Mouse (Mus musculus): Measurements from ENCODE around the gene Nfia. TPM values are rescaled to one million over a fixed set of nuclear protein-coding genes. Genes with fewer than 3 reads are reported as not detected.

Nfia gene
- polyA plus RNA-seq, 1 experiment from 2014 or later: 45.4 TPM

DNA sequence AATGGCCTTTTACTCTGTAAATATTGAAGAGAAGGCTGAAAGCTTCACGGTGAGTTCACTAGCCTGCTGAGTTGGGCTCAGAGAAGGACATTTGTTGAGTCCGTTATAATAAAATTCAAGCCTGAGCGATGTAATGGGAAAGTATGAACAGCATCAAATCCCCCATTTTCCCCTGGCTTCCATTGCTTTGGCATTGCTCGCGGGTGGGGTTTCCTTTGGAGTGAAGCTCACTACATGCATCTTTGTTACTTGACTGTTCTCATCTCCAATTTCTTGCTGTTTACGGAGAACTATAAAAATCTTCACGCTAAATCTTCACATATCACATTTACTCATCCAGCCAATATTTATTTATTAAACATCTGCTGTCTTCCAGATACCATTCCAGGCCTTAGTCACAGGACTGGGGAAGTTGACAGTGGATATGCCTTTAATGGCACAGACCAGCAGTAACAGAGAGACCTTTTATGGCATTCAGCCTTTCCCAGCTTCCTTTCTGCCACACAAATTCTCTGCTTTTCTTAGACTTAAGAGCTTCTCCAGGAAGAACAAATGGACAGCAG is 196.3 kb downstream of the Nfia start:
- Histone ChIP-seq H3K27me3 (ENCODE audit: control insufficient read depth, insufficient read depth, low read length) (no peaks in the 10 kb centered on the region), H3K4me3 (ENCODE audit: low read depth, low read length) (no peak overlapping the region), H3K4me2 (ENCODE audit: low read depth, low read length, severe bottlenecking) (no peak overlapping the region), H3K9me3 (ENCODE audit: control insufficient read depth, low read length) (no peaks in the 10 kb centered on the region), H3K9ac (ENCODE audit: low read length) (no peak overlapping the region), H3K27ac (ENCODE audit: low read depth, low read length) (no peak overlapping the region), H3K4me1 (replicated peaks; ENCODE audit: control insufficient read depth, insufficient read depth, low read length) (no peaks in the 10 kb centered on the region), H3K36me3 (ENCODE audit: control insufficient read depth, insufficient read depth, low read length) (no peaks in the 10 kb centered on the region)
- ATAC-seq (replicated peaks; ENCODE audit: low FRiP score): no peak
- WGBS: 89% methylated on average over 7 of the region's 7 CpGs
- no peak for DNase-seq (ENCODE audit: low spot score)

DNA sequence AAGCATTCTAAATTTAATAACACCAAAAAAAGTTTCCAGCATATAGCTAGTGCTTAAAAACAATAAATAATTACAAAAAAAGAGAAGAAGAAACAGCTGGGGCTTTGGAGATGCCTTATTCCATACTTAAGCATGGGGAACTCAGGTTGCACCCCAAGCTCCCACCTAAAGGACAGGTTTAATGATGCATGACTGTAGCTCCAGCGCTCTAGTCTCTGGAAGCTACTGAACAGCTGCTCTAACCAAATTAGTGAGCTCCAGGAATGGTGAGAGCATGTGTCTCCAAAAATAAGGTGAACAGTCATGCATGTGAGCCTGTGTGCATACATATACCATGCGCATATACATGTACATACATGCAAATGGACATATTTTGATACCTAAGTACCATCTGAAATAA is 200.5 kb downstream of the Nfia start:
- H3K4me3 ChIP-seq (ENCODE audit: low read depth, low read length): no peak overlapping the region
- DNase-seq (ENCODE audit: low spot score): no peak
- no peaks in the 10 kb centered on the region for H3K36me3 ChIP-seq (ENCODE audit: control insufficient read depth, insufficient read depth, low read length)
- no peak overlapping the region for H3K9ac ChIP-seq (ENCODE audit: low read length)
- ATAC-seq (replicated peaks; ENCODE audit: low FRiP score): no peak
- no peak overlapping the region for H3K4me2 ChIP-seq (ENCODE audit: low read depth, low read length, severe bottlenecking)
- WGBS: 91% methylated on average over 2 of the region's 2 CpGs
- H3K27me3 ChIP-seq (ENCODE audit: control insufficient read depth, insufficient read depth, low read length): no peaks in the 10 kb centered on the region
- H3K9me3 ChIP-seq (ENCODE audit: control insufficient read depth, low read length): no peaks in the 10 kb centered on the region
- no peaks in the 10 kb centered on the region for H3K4me1 ChIP-seq (replicated peaks; ENCODE audit: control insufficient read depth, insufficient read depth, low read length)
- no peak overlapping the region for H3K27ac ChIP-seq (ENCODE audit: low read depth, low read length)

DNA sequence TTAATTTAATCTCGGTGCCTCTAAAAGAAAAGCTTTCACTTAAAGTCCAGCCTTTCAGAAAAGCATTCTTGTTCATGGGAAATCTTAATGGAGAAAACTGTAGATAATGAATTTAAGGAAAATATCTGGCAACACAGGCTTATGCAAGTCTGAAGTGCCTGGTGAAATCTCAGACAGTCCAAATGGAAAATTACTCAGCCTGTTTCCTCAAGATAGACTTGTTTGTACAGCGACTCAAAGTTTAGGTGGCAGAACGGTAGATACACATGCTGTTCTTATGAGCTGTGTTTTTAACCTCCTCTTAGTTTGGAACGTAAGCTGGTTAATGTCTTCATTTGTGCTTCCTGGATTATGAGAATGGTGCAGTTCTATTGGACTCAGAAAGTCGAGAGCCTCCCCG is 201.5 kb downstream of the Nfia start:
- 93% methylated on average over 6 of the region's 6 CpGs for WGBS
- DNase-seq (ENCODE audit: low spot score) (no peak), ATAC-seq (replicated peaks; ENCODE audit: low FRiP score) (no peak)

DNA sequence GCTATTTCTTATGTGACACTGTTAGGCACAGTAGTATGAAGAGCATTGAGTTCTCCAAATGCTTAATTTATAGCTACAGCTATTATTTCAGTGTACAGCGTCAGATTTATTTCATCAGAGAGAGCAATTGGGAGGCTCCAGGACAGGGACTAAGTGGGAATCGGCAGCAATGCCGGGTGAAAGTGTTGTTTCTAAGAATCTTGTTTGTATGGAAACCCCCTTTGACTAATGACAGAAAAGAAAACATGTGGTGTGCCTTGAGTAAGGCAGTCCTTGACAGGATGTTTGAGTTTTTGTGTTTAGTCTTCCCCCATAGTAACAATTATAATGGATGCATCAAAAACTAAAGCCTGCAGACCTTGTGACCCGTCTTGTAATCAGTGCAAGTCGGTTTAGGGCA is 204.4 kb downstream of the Nfia start:
- ATAC-seq (replicated peaks; ENCODE audit: low FRiP score) (no peak), DNase-seq (ENCODE audit: low spot score) (no peak)
- no peak overlapping the region for H3K4me3 ChIP-seq (ENCODE audit: low read depth, low read length)
- H3K4me1 ChIP-seq (replicated peaks; ENCODE audit: control insufficient read depth, insufficient read depth, low read length): no peaks in the 10 kb centered on the region
- WGBS: 77% methylated on average over 5 of the region's 5 CpGs
- no peak overlapping the region for H3K27ac ChIP-seq (ENCODE audit: low read depth, low read length)
- no peak overlapping the region for H3K9ac ChIP-seq (ENCODE audit: low read length)
- H3K9me3 ChIP-seq (ENCODE audit: control insufficient read depth, low read length): no peaks in the 10 kb centered on the region
- H3K4me2 ChIP-seq (ENCODE audit: low read depth, low read length, severe bottlenecking): no peak overlapping the region
- no peaks in the 10 kb centered on the region for H3K27me3 ChIP-seq (ENCODE audit: control insufficient read depth, insufficient read depth, low read length)
- H3K36me3 ChIP-seq (ENCODE audit: control insufficient read depth, insufficient read depth, low read length): no peaks in the 10 kb centered on the region

More for the DNA sequence above, 201.5 kb downstream of the Nfia start:
- Histone ChIP-seq H3K4me1 (replicated peaks; ENCODE audit: control insufficient read depth, insufficient read depth, low read length) (no peaks in the 10 kb centered on the region), H3K27ac (ENCODE audit: low read depth, low read length) (no peak overlapping the region), H3K9me3 (ENCODE audit: control insufficient read depth, low read length) (no peaks in the 10 kb centered on the region), H3K27me3 (ENCODE audit: control insufficient read depth, insufficient read depth, low read length) (no peaks in the 10 kb centered on the region), H3K4me2 (ENCODE audit: low read depth, low read length, severe bottlenecking) (no peak overlapping the region), H3K36me3 (ENCODE audit: control insufficient read depth, insufficient read depth, low read length) (no peaks in the 10 kb centered on the region), H3K9ac (ENCODE audit: low read length) (no peak overlapping the region), H3K4me3 (ENCODE audit: low read depth, low read length) (no peak overlapping the region)

DNA sequence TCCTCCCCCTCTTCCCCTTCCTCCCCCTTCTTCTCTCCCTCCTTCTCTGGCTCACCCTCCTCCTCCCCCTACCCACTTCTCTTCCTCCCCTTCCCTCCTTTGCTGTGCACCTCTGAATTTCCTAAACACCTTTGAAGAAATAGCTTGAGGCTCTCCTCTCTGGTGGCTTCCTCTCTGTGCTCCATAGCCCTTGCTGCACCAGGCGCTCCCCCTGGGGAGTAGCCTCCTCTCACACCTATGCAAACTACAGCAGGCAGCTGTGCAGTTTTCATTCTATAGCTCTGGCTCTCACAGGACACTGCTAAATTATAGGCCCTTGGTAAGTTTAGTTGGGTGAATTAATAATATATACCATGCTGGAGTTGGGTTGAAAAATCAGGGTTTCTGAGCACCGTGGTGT is 211.8 kb downstream of the Nfia start:
- no peaks in the 10 kb centered on the region for H3K4me1 ChIP-seq (replicated peaks; ENCODE audit: control insufficient read depth, insufficient read depth, low read length)
- H3K27me3 ChIP-seq (ENCODE audit: control insufficient read depth, insufficient read depth, low read length): no peaks in the 10 kb centered on the region
- no peak overlapping the region for H3K4me3 ChIP-seq (ENCODE audit: low read depth, low read length)
- no peak overlapping the region for H3K9ac ChIP-seq (ENCODE audit: low read length)
- H3K27ac ChIP-seq (ENCODE audit: low read depth, low read length): no peak overlapping the region
- no peaks in the 10 kb centered on the region for H3K36me3 ChIP-seq (ENCODE audit: control insufficient read depth, insufficient read depth, low read length)
- no peak for DNase-seq (ENCODE audit: low spot score)
- H3K9me3 ChIP-seq (ENCODE audit: control insufficient read depth, low read length): no peaks in the 10 kb centered on the region
- no peak overlapping the region for H3K4me2 ChIP-seq (ENCODE audit: low read depth, low read length, severe bottlenecking)
- no peak for ATAC-seq (replicated peaks; ENCODE audit: low FRiP score)
- WGBS: 91% methylated on average over 2 of the region's 2 CpGs

DNA sequence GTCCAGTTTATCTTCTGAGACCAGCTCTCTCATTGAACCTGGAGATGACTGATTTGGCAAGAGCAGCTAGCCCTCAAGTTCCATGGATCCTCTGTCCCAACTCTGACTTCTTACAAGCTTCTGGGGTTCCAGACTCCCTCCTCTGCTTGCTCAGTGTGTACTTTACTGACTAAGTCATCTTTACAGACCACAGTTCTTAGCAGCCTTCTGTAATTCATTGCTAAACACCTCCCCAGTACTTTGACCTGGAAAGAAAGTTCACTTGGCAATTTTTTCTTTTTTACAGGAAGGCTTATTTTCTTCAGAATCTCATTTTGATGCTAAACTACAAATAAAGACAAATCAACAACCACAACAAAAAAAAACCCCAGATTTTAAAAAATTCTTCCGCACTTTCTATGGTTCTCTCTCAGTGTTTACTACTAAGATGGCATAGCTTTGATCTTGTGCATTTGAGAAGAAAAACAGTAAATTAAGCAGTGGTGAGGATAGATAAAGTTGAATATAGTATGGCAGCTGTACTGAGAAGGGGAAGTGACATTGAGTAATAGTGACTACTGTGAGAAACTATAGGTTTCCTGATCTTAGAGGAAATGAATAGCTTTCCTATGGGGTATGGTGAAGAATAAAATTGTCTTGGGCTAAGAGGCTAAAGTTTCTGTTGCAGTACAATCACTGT is 213.7 kb downstream of the Nfia start:
- H3K4me2 ChIP-seq (ENCODE audit: low read depth, low read length, severe bottlenecking): no peak overlapping the region
- H3K27me3 ChIP-seq (ENCODE audit: control insufficient read depth, insufficient read depth, low read length): no peaks in the 10 kb centered on the region
- H3K27ac ChIP-seq (ENCODE audit: low read depth, low read length): no peak overlapping the region
- no peaks in the 10 kb centered on the region for H3K4me1 ChIP-seq (replicated peaks; ENCODE audit: control insufficient read depth, insufficient read depth, low read length)
- H3K4me3 ChIP-seq (ENCODE audit: low read depth, low read length): no peak overlapping the region
- no peak overlapping the region for H3K9ac ChIP-seq (ENCODE audit: low read length)
- ATAC-seq (replicated peaks; ENCODE audit: low FRiP score) (no peak), DNase-seq (ENCODE audit: low spot score) (no peak)
- WGBS: 93% methylated on average over 1 of the region's 1 CpGs
- no peaks in the 10 kb centered on the region for H3K9me3 ChIP-seq (ENCODE audit: control insufficient read depth, low read length)
- H3K36me3 ChIP-seq (ENCODE audit: control insufficient read depth, insufficient read depth, low read length): no peaks in the 10 kb centered on the region

DNA sequence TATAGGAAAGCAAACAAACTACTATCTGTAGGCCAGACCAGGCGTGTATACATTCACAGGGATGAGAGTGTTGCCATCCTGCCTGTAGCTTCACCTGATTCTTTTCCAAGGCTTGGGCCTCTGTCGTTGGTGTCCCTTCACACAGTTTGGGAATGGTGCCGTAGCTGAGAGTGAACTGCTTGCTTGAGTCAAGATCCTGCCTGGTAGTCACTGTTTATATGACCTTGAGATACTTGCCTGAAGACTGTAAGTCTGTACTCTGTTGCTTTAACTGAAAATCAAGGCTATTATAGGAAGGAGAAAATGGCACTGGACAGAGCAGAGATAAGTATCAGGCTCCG is 214.2 kb downstream of the Nfia start:
- ATAC-seq (replicated peaks; ENCODE audit: low FRiP score) (no peak), DNase-seq (ENCODE audit: low spot score) (no peak)
- no peak overlapping the region for H3K4me3 ChIP-seq (ENCODE audit: low read depth, low read length)
- no peaks in the 10 kb centered on the region for H3K4me1 ChIP-seq (replicated peaks; ENCODE audit: control insufficient read depth, insufficient read depth, low read length)
- H3K27me3 ChIP-seq (ENCODE audit: control insufficient read depth, insufficient read depth, low read length): no peaks in the 10 kb centered on the region
- no peak overlapping the region for H3K27ac ChIP-seq (ENCODE audit: low read depth, low read length)
- H3K36me3 ChIP-seq (ENCODE audit: control insufficient read depth, insufficient read depth, low read length): no peaks in the 10 kb centered on the region
- no peak overlapping the region for H3K9ac ChIP-seq (ENCODE audit: low read length)
- WGBS: 87% methylated on average over 4 of the region's 4 CpGs
- no peak overlapping the region for H3K4me2 ChIP-seq (ENCODE audit: low read depth, low read length, severe bottlenecking)
- no peaks in the 10 kb centered on the region for H3K9me3 ChIP-seq (ENCODE audit: control insufficient read depth, low read length)

DNA sequence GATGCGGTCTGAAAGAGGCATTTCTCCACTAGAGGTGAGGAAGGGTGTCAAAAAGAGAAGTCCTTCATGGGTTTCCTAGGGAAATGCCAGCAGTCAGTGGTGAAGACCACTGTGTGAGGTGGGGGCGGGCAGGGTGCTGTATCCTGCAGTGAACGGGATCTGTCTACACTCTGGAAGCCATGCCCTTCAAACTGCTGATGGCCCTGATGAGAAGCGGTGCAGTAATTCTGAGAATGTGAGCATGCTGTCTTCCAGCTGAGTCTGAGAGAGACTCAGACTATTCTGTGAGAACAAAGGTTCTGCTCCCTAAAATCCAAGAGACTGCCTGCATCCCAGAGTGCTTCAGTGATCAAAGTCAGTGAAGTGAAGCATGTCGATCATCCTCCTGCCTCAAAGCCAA is 216.2 kb downstream of the Nfia start:
- DNase-seq (ENCODE audit: low spot score): no peak
- H3K4me2 ChIP-seq (ENCODE audit: low read depth, low read length, severe bottlenecking): no peak overlapping the region
- peaks cover 3% of the 10 kb centered on the region; the same call in 1 of the 2 replicates for H3K4me1 ChIP-seq (replicated peaks; ENCODE audit: control insufficient read depth, insufficient read depth, low read length)
- no peaks in the 10 kb centered on the region for H3K9me3 ChIP-seq (ENCODE audit: control insufficient read depth, low read length)
- H3K27ac ChIP-seq (ENCODE audit: low read depth, low read length): no peak overlapping the region
- no peaks in the 10 kb centered on the region for H3K27me3 ChIP-seq (ENCODE audit: control insufficient read depth, insufficient read depth, low read length)
- no peak overlapping the region for H3K4me3 ChIP-seq (ENCODE audit: low read depth, low read length)
- H3K36me3 ChIP-seq (ENCODE audit: control insufficient read depth, insufficient read depth, low read length): no peaks in the 10 kb centered on the region
- 39% methylated on average over 5 of the region's 5 CpGs for WGBS
- ATAC-seq (replicated peaks; ENCODE audit: low FRiP score): 0 out of 2 replicates have a peak, but pooled peaks have one; percentile 42
- H3K9ac ChIP-seq (ENCODE audit: low read length): no peak overlapping the region

DNA sequence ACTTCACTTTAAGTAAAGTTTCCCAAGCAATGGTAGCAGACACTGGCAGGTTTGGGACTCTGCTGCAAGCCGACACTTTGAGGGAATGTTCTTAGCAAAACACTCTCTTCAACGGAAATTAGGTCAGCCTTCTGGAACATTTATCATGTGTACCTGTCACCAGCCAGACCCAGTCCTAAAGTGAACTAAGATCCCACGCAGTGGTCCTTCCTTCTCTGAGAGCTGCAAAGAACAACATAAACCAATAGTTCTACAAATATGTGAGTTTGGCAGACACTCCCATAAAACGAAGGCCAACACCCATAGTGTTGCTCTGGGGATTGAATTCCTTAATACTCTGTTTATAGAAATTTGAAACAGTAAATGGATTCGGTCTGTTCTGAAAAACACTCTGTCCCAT is 217.9 kb downstream of the Nfia start:
- Histone ChIP-seq H3K27me3 (ENCODE audit: control insufficient read depth, insufficient read depth, low read length) (no peaks in the 10 kb centered on the region), H3K4me2 (ENCODE audit: low read depth, low read length, severe bottlenecking) (no peak overlapping the region), H3K4me3 (ENCODE audit: low read depth, low read length) (no peak overlapping the region), H3K9ac (ENCODE audit: low read length) (no peak overlapping the region), H3K36me3 (ENCODE audit: control insufficient read depth, insufficient read depth, low read length) (no peaks in the 10 kb centered on the region), H3K27ac (ENCODE audit: low read depth, low read length) (no peak overlapping the region), H3K9me3 (ENCODE audit: control insufficient read depth, low read length) (no peaks in the 10 kb centered on the region), H3K4me1 (replicated peaks; ENCODE audit: control insufficient read depth, insufficient read depth, low read length) (peaks cover 3% of the 10 kb centered on the region; the same call in 1 of the 2 replicates)
- ATAC-seq (replicated peaks; ENCODE audit: low FRiP score): no peak
- WGBS: 83% methylated on average over 5 of the region's 5 CpGs
- no peak for DNase-seq (ENCODE audit: low spot score)
